Mouse (Mus musculus): ENCODE measurements at regions not wholly inside any gene's neighbourhood (a gene's known extent, or its start where the extent isn't known, plus 50 kb on each side); places are given as distances from the start of the nearest gene placed in this dataset.

DNA sequence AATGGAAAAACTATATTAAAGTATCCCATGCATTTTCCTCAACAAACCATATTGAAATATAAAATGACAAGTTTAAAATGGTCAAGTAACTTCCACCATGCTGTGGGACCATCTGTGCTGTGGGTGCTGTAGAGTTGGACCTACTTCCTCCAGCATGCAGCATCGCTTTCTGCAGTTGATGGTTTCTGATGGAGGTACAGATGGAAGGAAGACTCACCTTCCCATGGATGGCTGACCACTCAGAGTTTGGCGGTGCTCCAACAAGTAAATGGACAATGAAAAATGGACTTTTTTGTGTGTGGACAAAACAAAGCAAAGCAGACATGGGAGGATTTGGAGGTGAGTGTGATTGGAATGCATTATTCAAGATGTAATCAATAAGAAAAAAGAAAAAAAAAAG is 1592.3 kb downstream of the Fstl5 start:
- TF ChIP-seq GATA1 (IDR thresholded peaks at IDR 0.05; ENCODE audit: low read length), result no peak

DNA sequence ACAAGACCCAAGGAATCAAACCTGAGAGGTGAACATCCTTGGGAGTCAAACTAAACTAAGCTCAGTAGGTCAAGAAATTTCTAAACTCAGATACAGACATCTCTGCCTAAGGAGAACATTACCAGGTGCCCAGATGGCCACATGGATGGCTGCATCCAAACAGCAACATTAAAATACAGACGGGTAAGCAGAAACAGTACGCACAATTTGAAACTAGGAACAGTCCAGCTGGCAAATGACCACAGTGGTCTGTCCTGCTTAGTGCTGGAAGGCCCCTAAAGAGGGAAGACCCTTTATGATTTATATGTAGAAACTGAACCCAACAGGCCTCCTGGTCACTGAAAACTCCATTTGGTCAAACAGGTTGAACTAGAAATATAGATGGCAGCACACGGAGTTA is 1579.8 kb downstream of the Fstl5 start:
- no peak for TF ChIP-seq GATA1 (IDR thresholded peaks at IDR 0.05; ENCODE audit: low read length)
